Mouse (Mus musculus) MEL (cell line): ENCODE measurements around the gene Mab21l1. TPM values are rescaled to one million over a fixed set of nuclear protein-coding genes. Genes with fewer than 3 reads are reported as not detected.

Experiments used
- DNase-seq: peaks from one replicate; pipeline ENCODE4 v3.0.0; 2011; ENCODE audit warnings: low read depth, low spot score
- H3K27ac ChIP-seq: 2 replicates; pipeline ENCODE4 v1.5.1; 2012; ENCODE audit warnings: low read depth, mild to moderate bottlenecking, control low read depth, low read length, moderate library complexity; ENCODE audit not compliant: control insufficient read depth
- H3K27me3 ChIP-seq, 2 experiments: fragments of 150-350 bp in 1 of 2; sonication (generic) in 1 of 2; 2 replicates each; pipeline ENCODE4 v1.6.1; 2012; ENCODE audit warnings: low read length in 2 of 2, mild to moderate bottlenecking in 2 of 2, improper control_type of control experiment in 1 of 2, moderate library complexity in 1 of 2; ENCODE audit not compliant: insufficient read depth in 2 of 2, control insufficient read depth in 1 of 2
- H3K36me3 ChIP-seq, 2 experiments: 2 replicates each; pipeline ENCODE4 v1.6.1; 2012 to 2014; ENCODE audit warnings: low read length in 2 of 2, improper control_type of control experiment in 1 of 2, inconsistent platforms in 1 of 2, mild to moderate bottlenecking in 1 of 2; ENCODE audit not compliant: insufficient read depth in 2 of 2, control insufficient read depth in 1 of 2
- H3K4me1 ChIP-seq, 2 experiments: fragments of 150-350 bp in 1 of 2; sonication (generic) in 1 of 2; 2 replicates each; pipeline ENCODE4 v1.6.1; 2012; ENCODE audit warnings: low read length in 2 of 2, improper control_type of control experiment in 1 of 2, mild to moderate bottlenecking in 1 of 2; ENCODE audit not compliant: insufficient read depth in 2 of 2, control insufficient read depth in 1 of 2
- H3K4me3 ChIP-seq, 2 experiments: fragments of 150-350 bp in 1 of 2; sonication (generic) in 1 of 2; 2 replicates each; pipeline ENCODE4 v1.5.1; 2012; ENCODE audit warnings: low read depth in 2 of 2, low read length in 2 of 2, mild to moderate bottlenecking in 2 of 2, moderate library complexity in 2 of 2, control low read depth in 1 of 2, improper control_type of control experiment in 1 of 2; ENCODE audit not compliant: control insufficient read depth in 1 of 2, insufficient read depth in 1 of 2
- H3K79me2 ChIP-seq: 2 replicates; pipeline ENCODE4 v1.6.1; 2012; ENCODE audit warnings: mild to moderate bottlenecking, low read length, moderate library complexity; ENCODE audit not compliant: control insufficient read depth, poor library complexity, insufficient read depth
- H3K9ac ChIP-seq: 2 replicates; pipeline ENCODE4 v1.6.1; 2012; ENCODE audit warnings: low read depth, mild to moderate bottlenecking, control low read depth, low read length, moderate library complexity; ENCODE audit not compliant: control insufficient read depth, poor library complexity, severe bottlenecking
- H3K9me3 ChIP-seq: fragments of 150-350 bp; sonication (generic); replicated peaks from 2 replicates; pipeline ENCODE4 v1.6.1; 2012; ENCODE audit warnings: mild to moderate bottlenecking, low read length, improper control_type of control experiment, moderate library complexity; ENCODE audit not compliant: insufficient read depth
- CHD1 ChIP-seq: IDR thresholded peaks from 2 replicates; pipeline ENCODE4 v1.6.1; 2012; ENCODE audit warnings: low read depth, mild to moderate bottlenecking, inconsistent platforms, low read length, improper control_type of control experiment
- CHD2 ChIP-seq: IDR thresholded peaks from 2 replicates; pipeline ENCODE4 v1.6.1; 2011; ENCODE audit warnings: low read length, improper control_type of control experiment
- EP300 ChIP-seq, 2 experiments: IDR thresholded peaks; 2 replicates each; pipeline ENCODE4 v1.6.1; 2011; ENCODE audit warnings: improper control_type of control experiment in 2 of 2, low read length in 2 of 2, low read depth in 1 of 2, mild to moderate bottlenecking in 1 of 2
- ETS1 ChIP-seq: IDR thresholded peaks from 2 replicates; pipeline ENCODE4 v1.6.1; 2012; ENCODE audit warnings: low read depth, mild to moderate bottlenecking, inconsistent platforms, low read length, improper control_type of control experiment, moderate library complexity
- GATA1 ChIP-seq: IDR thresholded peaks from 2 replicates; pipeline ENCODE4 v1.6.1; 2011; ENCODE audit warnings: low read depth, low read length, improper control_type of control experiment
- HCFC1 ChIP-seq: IDR thresholded peaks from 2 replicates; pipeline ENCODE4 v1.6.1; 2012; ENCODE audit warnings: low read depth, mild to moderate bottlenecking, inconsistent platforms, low read length, improper control_type of control experiment, moderate library complexity
- KAT2A ChIP-seq: conservative IDR thresholded peaks from 2 replicates; pipeline ENCODE4 v1.6.1; 2012; ENCODE audit warnings: low read depth, low read length, improper control_type of control experiment, inconsistent platforms
- MAFK ChIP-seq: IDR thresholded peaks from 2 replicates; pipeline ENCODE4 v1.6.1; 2011; ENCODE audit warnings: low read depth, mild to moderate bottlenecking, low read length, improper control_type of control experiment, borderline replicate concordance
- MAX ChIP-seq: IDR thresholded peaks from 2 replicates; pipeline ENCODE4 v1.6.1; 2011; ENCODE audit warnings: low read length, improper control_type of control experiment
- MXI1 ChIP-seq: IDR thresholded peaks from 2 replicates; pipeline ENCODE4 v1.6.1; 2011; ENCODE audit warnings: mild to moderate bottlenecking, low read depth, low read length, improper control_type of control experiment
- MYB ChIP-seq: IDR thresholded peaks from 2 replicates; pipeline ENCODE4 v1.6.1; 2011; ENCODE audit warnings: mild to moderate bottlenecking, low read depth, low read length, improper control_type of control experiment
- MYC ChIP-seq: IDR thresholded peaks from 2 replicates; pipeline ENCODE4 v1.6.1; 2011; ENCODE audit warnings: low read depth, mild to moderate bottlenecking, low read length, improper control_type of control experiment, moderate library complexity
- POLR2A ChIP-seq, 2 experiments: IDR thresholded peaks; 2 replicates each; pipeline ENCODE4 v1.6.1; 2011 to 2012; ENCODE audit warnings: low read length in 2 of 2, mild to moderate bottlenecking in 2 of 2, control low read depth in 1 of 2, improper control_type of control experiment in 1 of 2, low read depth in 1 of 2, moderate library complexity in 1 of 2; ENCODE audit not compliant: control insufficient read depth in 1 of 2, insufficient read depth in 1 of 2, poor library complexity in 1 of 2
- POLR2AphosphoS5 ChIP-seq: IDR thresholded peaks from 2 replicates; pipeline ENCODE4 v1.6.1; 2012; ENCODE audit warnings: low read depth, borderline replicate concordance, mild to moderate bottlenecking, inconsistent platforms, low read length, moderate library complexity, mixed read lengths
- RAD21 ChIP-seq: IDR thresholded peaks from 2 replicates; pipeline ENCODE4 v1.6.1; 2011; ENCODE audit warnings: mild to moderate bottlenecking, low read depth, low read length, improper control_type of control experiment
- SIN3A ChIP-seq: IDR thresholded peaks from 2 replicates; pipeline ENCODE4 v1.6.1; 2012; ENCODE audit warnings: low read length, improper control_type of control experiment, inconsistent platforms
- SMC3 ChIP-seq: IDR thresholded peaks from 2 replicates; pipeline ENCODE4 v1.6.1; 2011; ENCODE audit warnings: low read depth, low read length, improper control_type of control experiment
- TCF12 ChIP-seq: IDR thresholded peaks from 2 replicates; pipeline ENCODE4 v1.6.1; 2014; ENCODE audit warnings: low read depth, mild to moderate bottlenecking, inconsistent platforms, low read length, improper control_type of control experiment, moderate library complexity
- USF1 ChIP-seq: IDR thresholded peaks from 2 replicates; pipeline ENCODE4 v1.6.1; 2014; ENCODE audit warnings: low read depth, mild to moderate bottlenecking, inconsistent platforms, low read length, improper control_type of control experiment, moderate library complexity
- USF2 ChIP-seq, 2 experiments: IDR thresholded peaks; 2 replicates each; pipeline ENCODE4 v1.6.1; 2011 to 2012; ENCODE audit warnings: improper control_type of control experiment in 2 of 2, low read length in 2 of 2, borderline replicate concordance in 1 of 2, inconsistent platforms in 1 of 2, low read depth in 1 of 2, mild to moderate bottlenecking in 1 of 2; ENCODE audit not compliant: insufficient read depth in 1 of 2
- ZC3H11A ChIP-seq: IDR thresholded peaks from 2 replicates; pipeline ENCODE4 v1.6.1; 2012; ENCODE audit warnings: low read depth, mild to moderate bottlenecking, inconsistent platforms, low read length, improper control_type of control experiment
- ZKSCAN1 ChIP-seq: IDR thresholded peaks from 2 replicates; pipeline ENCODE4 v1.6.1; 2012; ENCODE audit warnings: low read depth, mild to moderate bottlenecking, inconsistent platforms, low read length, improper control_type of control experiment, moderate library complexity
- ZMIZ1 ChIP-seq: IDR thresholded peaks from 2 replicates; pipeline ENCODE4 v1.6.1; 2012; ENCODE audit warnings: low read depth, mild to moderate bottlenecking, inconsistent platforms, low read length, improper control_type of control experiment, moderate library complexity
- ZNF384 ChIP-seq: IDR thresholded peaks from 2 replicates; pipeline ENCODE4 v1.6.1; 2012; ENCODE audit warnings: low read depth, mild to moderate bottlenecking, inconsistent platforms, low read length, improper control_type of control experiment
- polyA plus RNA-seq, 2 experiments: library from polyadenylated mRNA; stranded (reverse) in 1 of 2; unstranded in 1 of 2; fragments of >175 nt in 1 of 2; fragments of >200 nt in 1 of 2; gene quantifications; 2 replicates each; pipeline versions ENCODE4 v1.2.1 to v1.2.4; 2012; ENCODE audit warnings: low replicate concordance in 2 of 2, low read depth in 1 of 2; ENCODE audit not compliant: insufficient read length in 2 of 2, insufficient read depth in 1 of 2, missing spikeins in 1 of 2
- total RNA-seq: library from RNA; depleted of rRNA; stranded (reverse); fragments of 300-350 nt; gene quantifications from 2 replicates; pipeline ENCODE4 v1.2.3, GENCODE M21; 2012; rRNA removed

The Mab21l1 gene
- not detected in 2 replicates for total RNA-seq
- polyA plus RNA-seq: not detected

GRCm38 (mm10) chr3:55782056-55782687, at the start of gene Mab21l1:
Gene Mab21l1, plus strand, starts transcription at chr3:55782510.
- Histone ChIP-seq H3K4me1 (no peaks in the 10 kb centered on the region), H3K79me2 (no peaks in the 10 kb centered on the region), H3K9ac (no peak within 1 kb of the TSS), H3K9me3 (no peaks in the 10 kb centered on the region), H3K4me3 (no peak within 1 kb of the TSS), H3K36me3 (no peaks in the 10 kb centered on the region), H3K27me3 (no peaks in the 10 kb centered on the region), H3K27ac (no peak within 1 kb of the TSS)
- TF ChIP-seq MYC (no peak), ZMIZ1 (no peak), MYB (no peak), MXI1 (no peak), TCF12 (no peak), SMC3 (no peak), POLR2A (IDR thresholded peaks at IDR 0.05; ENCODE audit: control insufficient read depth in 1 of 2, insufficient read depth in 1 of 2, low read depth in 1 of 2, low read length in 2 of 2, poor library complexity in 1 of 2) (no peak), RAD21 (no peak), CHD1 (no peak), POLR2AphosphoS5 (no peak), EP300 (IDR thresholded peaks at IDR 0.05; ENCODE audit: low read depth in 1 of 2, low read length in 2 of 2) (no peak), CHD2 (no peak), HCFC1 (no peak), MAFK (no peak), SIN3A (no peak), USF1 (no peak), ZC3H11A (no peak), KAT2A (no peak), MAX (no peak), ZNF384 (no peak)
- no peak for DNase-seq

GRCm38 (mm10) chr3:55733665-55734064, 48.6 kb upstream of the Mab21l1 start:
- Histone ChIP-seq H3K79me2 (no peaks in the 10 kb centered on the region), H3K4me3 (no peak overlapping the region), H3K9ac (no peak overlapping the region), H3K27me3 (peaks cover 0 to 3% of the 10 kb centered on the region in 2 experiments; a peak in 1 of 4 replicates), H3K9me3 (no peaks in the 10 kb centered on the region), H3K4me1 (no peaks in the 10 kb centered on the region), H3K27ac (no peak overlapping the region), H3K36me3 (no peaks in the 10 kb centered on the region)
- no peak for DNase-seq
- no peak for TF ChIP-seq ETS1
- TF ChIP-seq ZKSCAN1: no peak
- no peak for TF ChIP-seq EP300 (IDR thresholded peaks at IDR 0.05; ENCODE audit: low read depth in 1 of 2, low read length in 2 of 2)
- no peak for TF ChIP-seq MYB
- no peak for TF ChIP-seq CHD2
- no peak for TF ChIP-seq MYC
- TF ChIP-seq CHD1: no peak
- TF ChIP-seq USF2 (IDR thresholded peaks at IDR 0.05; ENCODE audit: borderline replicate concordance in 1 of 2, insufficient read depth in 1 of 2, low read depth in 1 of 2, low read length in 2 of 2): no peak
- TF ChIP-seq GATA1: no peak
